ENCODE assay signal across 9 mouse cellular contexts in genomic region chr7:112868551-112869465, GRCm38 (mm10).
DNase-seq lines count a peak whose midpoint lies in the region; ATAC-seq and TF ChIP-seq lines count a peak whose summit lies in the region.
"Had no signal": no experiment of that assay in that cellular context is flagged by ENCODE, and none has a peak within 500 bp of the region (broad histone marks: within the 10 kb centered on the region; RNA-seq: fewer than 3 reads in every experiment).

No protein-coding gene starts in this region.

- H3K27me3 ChIP-seq in hindbrain, embryonic 10.5 days (ENCODE audit: insufficient read depth, poor library complexity, severe bottlenecking), result no peaks in the 10 kb centered on the region
- no peaks in the 10 kb centered on the region for H3K27me3 ChIP-seq in midbrain, embryonic 12.5 days

- H3K4me3 ChIP-seq in embryonic fibroblast, embryonic 13.5 days (ENCODE audit: insufficient read depth, low read length), result no peak overlapping the region
- H3K4me3 ChIP-seq in hindbrain, embryonic 10.5 days, result no peak overlapping the region
- no peak overlapping the region for H3K4me3 ChIP-seq in midbrain, embryonic 12.5 days
- H3K4me3 ChIP-seq: erythroblast, embryonic 14.5 days had no signal

- H3K4me1 ChIP-seq in embryonic fibroblast, embryonic 13.5 days (ENCODE audit: control insufficient read depth, insufficient read depth, low read length), result peaks cover 16% of the 10 kb centered on the region
- peaks cover 32% of the 10 kb centered on the region for H3K4me1 ChIP-seq in hindbrain, embryonic 10.5 days (replicated peaks)
- peaks cover 5% of the 10 kb centered on the region for H3K4me1 ChIP-seq in midbrain, embryonic 12.5 days

- ATAC-seq in midbrain, embryonic 12.5 days (ENCODE audit: low FRiP score, low read depth), result no peak

- no peaks in the 10 kb centered on the region for H3K9me3 ChIP-seq in hindbrain, embryonic 10.5 days
- no peaks in the 10 kb centered on the region for H3K9me3 ChIP-seq in midbrain, embryonic 12.5 days

- H3K36me3 ChIP-seq in hindbrain, embryonic 10.5 days, result peaks cover 62% of the 10 kb centered on the region
- H3K36me3 ChIP-seq in midbrain, embryonic 12.5 days, result peaks cover 15% of the 10 kb centered on the region; the same call in 1 of the 2 replicates

- H3K4me2 ChIP-seq in midbrain, embryonic 12.5 days (replicated peaks), result no peak overlapping the region

- 59% methylated on average over 8 of the region's 8 CpGs for WGBS in hindbrain, embryonic 10.5 days
- WGBS in midbrain, embryonic 12.5 days, result 62% methylated on average over 7 of the region's 8 CpGs

- TF ChIP-seq CTCF in embryonic fibroblast, embryonic 13.5 days (IDR thresholded peaks at IDR 0.05; ENCODE audit: borderline replicate concordance, insufficient read depth, low read length), result 0 out of 2 replicates have a peak, but pooled peaks have one; percentile 13

- peak overlapping the region; percentile 77 for H3K27ac ChIP-seq in embryonic fibroblast, embryonic 13.5 days (ENCODE audit: insufficient read depth, low read length)
- H3K27ac ChIP-seq in hindbrain, embryonic 10.5 days, result peak overlapping the region; percentile 51; the same call in 1 of the 2 replicates
- H3K27ac ChIP-seq in midbrain, embryonic 12.5 days (replicated peaks), result 0 out of 2 replicates have a peak overlapping the region, but pooled peaks have one; percentile 52

- DNase-seq in right cerebral cortex, adult 18-20 months, result peak; percentile 51
- DNase-seq in right cerebral cortex, postnatal 25 days, result no peak
- peak; percentile 54 to 63 for DNase-seq in adrenal gland, postnatal 36 days
- peak; percentile 60 for DNase-seq in hindbrain, embryonic 10.5 days (ENCODE audit: low spot score)
- DNase-seq in layer of hippocampus, postnatal 36 days, result peak; percentile 29 to 61
- no peak for DNase-seq in spleen, postnatal 36 days (ENCODE audit: low spot score in 2 of 2)

- no peak for TF ChIP-seq POLR2A in embryonic fibroblast, embryonic 13.5 days (IDR thresholded peaks at IDR 0.05; ENCODE audit: low read depth, low read length)

- no peak overlapping the region for H3K9ac ChIP-seq in midbrain, embryonic 12.5 days (replicated peaks)

Comparison
In these comparisons a context has a peak if more than half of its experiments do, and no peak if none do; other contexts are left out.
1. DNase-seq: peak in right cerebral cortex, adult 18-20 months (single experiment), adrenal gland, postnatal 36 days (2 of 2), hindbrain, embryonic 10.5 days (single experiment) and layer of hippocampus, postnatal 36 days (2 of 2); none in right cerebral cortex, postnatal 25 days (single experiment) and spleen, postnatal 36 days (0 of 2).
2. Peak in every context shown above with its lines, with median percentiles within 50 percentile points of each other: H3K27ac ChIP-seq.